Mouse (Mus musculus) midbrain, embryonic 13.5 days (tissue): ENCODE data around the gene Cux1. TPM values are rescaled to one million over a fixed set of nuclear protein-coding genes. Genes with fewer than 3 reads are reported as not detected.

Experiments
- ATAC-seq: fragments of 200-750 bp; cut with Nextera tagmentation; 2 replicates; pipeline ENCODE4 v1.8.0; 2017; ENCODE audit warnings: mild to moderate bottlenecking, moderate TSS enrichment, moderate library complexity
- H3K27ac ChIP-seq: fragments of 300-500 bp; sonication (generic); 2 replicates; pipeline ENCODE4 v1.5.1; 2015; ENCODE audit warnings: inconsistent platforms, mild to moderate bottlenecking, moderate library complexity
- H3K27me3 ChIP-seq: fragments of 300-500 bp; sonication (generic); 2 replicates; pipeline ENCODE4 v1.6.1; 2015; ENCODE audit warnings: mild to moderate bottlenecking, inconsistent platforms
- H3K36me3 ChIP-seq: fragments of 300-500 bp; sonication (generic); 2 replicates; pipeline ENCODE4 v1.6.1; 2015; ENCODE audit warnings: mild to moderate bottlenecking, inconsistent platforms
- H3K4me1 ChIP-seq: fragments of 300-500 bp; sonication (generic); replicated peaks from 2 replicates; pipeline ENCODE4 v1.6.1; 2015; ENCODE audit warnings: inconsistent platforms
- H3K4me2 ChIP-seq: fragments of 300-500 bp; sonication (generic); replicated peaks from 2 replicates; pipeline ENCODE4 v1.6.1; 2015; ENCODE audit warnings: moderate library complexity, mild to moderate bottlenecking, inconsistent platforms
- H3K4me3 ChIP-seq: fragments of 300-500 bp; sonication (generic); replicated peaks from 2 replicates; pipeline ENCODE4 v1.5.1; 2015; ENCODE audit warnings: mild to moderate bottlenecking, inconsistent platforms
- H3K9ac ChIP-seq: fragments of 300-500 bp; sonication (generic); replicated peaks from 2 replicates; pipeline ENCODE4 v1.6.1; 2015; ENCODE audit warnings: mild to moderate bottlenecking, inconsistent platforms
- H3K9me3 ChIP-seq: fragments of 300-500 bp; sonication (generic); 2 replicates; pipeline ENCODE4 v1.6.1; 2016; ENCODE audit warnings: mild to moderate bottlenecking, inconsistent platforms
- WGBS: fragments of 180-500 bp; shearing (Covaris S2); methylation state at CpG from one replicate; pipeline ENCODE4 v1.1.7; 2015; 5-methylcytosine and 5-hydroxymethylcytosine counted together
- polyA plus RNA-seq: library from polyadenylated mRNA; unstranded; fragments of >200 nt; fragmentation: Nextera tagmentation; extraction: Ambion mirVana; gene quantifications from 2 replicates; pipeline ENCODE4 v1.2.1, GENCODE M21; 2015

Gene Cux1
- polyA plus RNA-seq, 1 experiment from 2014 or later, result 126 TPM

DNA sequence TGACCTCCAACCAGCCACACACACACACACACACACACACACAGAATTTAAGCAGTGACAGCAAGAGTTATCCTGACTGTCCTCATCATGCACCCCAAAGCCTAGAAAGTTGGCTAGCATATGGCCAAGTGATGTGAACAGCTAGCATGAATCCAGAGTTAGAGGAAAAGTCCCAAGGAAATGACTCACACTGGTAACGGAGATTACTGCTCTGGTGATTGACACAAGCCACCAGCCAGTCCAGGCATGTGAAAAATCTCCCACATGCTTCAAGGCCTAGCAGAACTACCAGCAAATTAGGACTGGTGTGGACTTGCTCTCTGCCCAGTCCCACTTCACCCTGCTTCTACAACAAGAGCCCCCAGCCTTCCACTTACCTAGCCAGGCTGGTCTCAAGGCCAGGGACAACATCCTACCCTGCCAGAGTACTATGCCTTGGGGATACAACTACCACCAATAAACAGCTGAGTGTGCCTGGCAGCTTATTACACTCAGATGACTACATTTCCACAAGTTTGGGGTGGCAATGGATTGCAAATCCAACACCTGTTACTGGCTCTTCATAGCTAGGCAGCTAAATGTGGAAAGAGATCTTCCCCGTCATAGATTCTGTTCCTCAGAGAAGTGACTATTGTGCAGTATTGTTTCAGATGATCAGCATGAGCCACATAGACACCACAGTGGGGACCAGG lies 35.5 kb downstream of the Cux1 start:
- no peak for ATAC-seq
- Histone ChIP-seq H3K4me1 (0 out of 2 replicates have a peak, but pooled peaks cover 8% of the 10 kb centered on the region), H3K36me3 (no peaks in the 10 kb centered on the region), H3K27me3 (no peaks in the 10 kb centered on the region), H3K4me3 (no peak overlapping the region), H3K4me2 (no peak overlapping the region), H3K9ac (no peak overlapping the region), H3K27ac (no peak overlapping the region), H3K9me3 (no peaks in the 10 kb centered on the region)
- 86% methylated on average over 2 of the region's 2 CpGs for WGBS

DNA sequence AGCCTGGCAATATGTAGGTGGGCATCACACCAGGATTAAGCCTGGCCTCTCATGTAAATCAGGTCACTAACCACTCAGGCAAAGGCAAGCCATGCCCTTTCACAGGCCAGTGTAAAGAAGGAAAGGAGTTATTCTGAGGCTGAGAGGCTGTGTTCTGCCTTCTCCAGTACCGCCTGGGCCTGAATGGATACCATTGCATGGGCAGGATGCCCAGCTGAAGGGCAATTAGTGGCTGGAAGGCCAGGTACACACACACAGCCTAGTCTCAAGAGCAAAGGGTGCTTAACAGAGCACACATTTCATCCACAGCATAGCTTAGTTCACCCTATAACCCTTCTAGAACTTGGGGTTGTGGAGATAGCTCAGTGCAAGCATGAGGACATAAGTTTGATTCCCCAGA lies 36.4 kb downstream of the Cux1 start:
- H3K4me1 ChIP-seq, result 0 out of 2 replicates have a peak, but pooled peaks cover under 1% of the 10 kb centered on the region
- no peaks in the 10 kb centered on the region for H3K9me3 ChIP-seq
- H3K27me3 ChIP-seq, result no peaks in the 10 kb centered on the region
- H3K36me3 ChIP-seq, result no peaks in the 10 kb centered on the region
- 86% methylated on average over 1 of the region's 1 CpGs for WGBS
- no peak for ATAC-seq
- H3K9ac ChIP-seq, result no peak overlapping the region
- no peak overlapping the region for H3K27ac ChIP-seq
- H3K4me3 ChIP-seq, result no peak overlapping the region
- no peak overlapping the region for H3K4me2 ChIP-seq

DNA sequence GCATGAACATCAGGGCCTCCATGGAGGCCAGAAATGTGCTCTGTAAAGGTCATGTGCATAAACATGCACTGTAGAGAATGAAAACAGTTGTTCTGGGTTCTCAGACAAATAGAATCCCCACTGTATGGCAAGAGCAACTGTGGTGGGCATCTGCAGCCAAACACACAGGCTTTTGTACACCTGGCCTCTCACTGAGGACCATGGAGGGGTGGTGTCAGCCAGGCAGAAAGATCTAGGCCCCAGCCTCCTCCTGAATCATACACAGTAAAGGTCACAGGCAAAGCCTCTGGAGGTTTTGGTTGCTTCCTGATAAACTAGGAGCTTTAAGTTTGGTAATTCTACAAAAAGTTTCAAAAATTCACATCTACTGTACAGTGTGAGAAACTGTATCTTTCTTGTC lies 38.1 kb downstream of the Cux1 start:
- ATAC-seq, result no peak
- H3K4me2 ChIP-seq, result no peak overlapping the region
- 0 out of 2 replicates have a peak, but pooled peaks cover under 1% of the 10 kb centered on the region for H3K4me1 ChIP-seq
- H3K9ac ChIP-seq, result no peak overlapping the region
- no peaks in the 10 kb centered on the region for H3K9me3 ChIP-seq
- no peak overlapping the region for H3K4me3 ChIP-seq
- no peak overlapping the region for H3K27ac ChIP-seq
- no peaks in the 10 kb centered on the region for H3K27me3 ChIP-seq
- no peaks in the 10 kb centered on the region for H3K36me3 ChIP-seq

DNA sequence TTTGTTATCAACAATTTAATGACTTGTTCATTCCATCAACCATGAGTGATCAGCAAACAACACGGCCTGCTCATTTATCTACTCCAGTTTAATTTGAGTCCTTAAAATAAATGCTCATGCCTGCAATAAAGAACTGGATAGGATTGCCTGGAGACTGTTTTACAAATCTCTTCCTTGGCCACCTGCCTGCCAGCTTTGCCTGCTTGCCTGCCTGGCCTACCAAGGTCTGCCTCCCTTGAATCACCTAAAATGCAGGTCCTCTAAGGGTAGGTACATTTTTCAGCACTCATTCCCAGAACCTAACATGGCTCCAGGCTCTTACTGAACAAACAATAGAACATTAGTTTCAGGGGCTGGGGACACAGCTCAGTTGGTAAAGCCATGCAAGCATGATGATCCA lies 39.4 kb downstream of the Cux1 start:
- ATAC-seq, result no peak
- Histone ChIP-seq H3K9ac (no peak overlapping the region), H3K9me3 (no peaks in the 10 kb centered on the region), H3K4me1 (peaks cover 13% of the 10 kb centered on the region), H3K4me3 (no peak overlapping the region), H3K27ac (no peak overlapping the region), H3K36me3 (no peaks in the 10 kb centered on the region), H3K27me3 (no peaks in the 10 kb centered on the region), H3K4me2 (no peak overlapping the region)
- WGBS, result 97% methylated on average over 1 of the region's 1 CpGs

DNA sequence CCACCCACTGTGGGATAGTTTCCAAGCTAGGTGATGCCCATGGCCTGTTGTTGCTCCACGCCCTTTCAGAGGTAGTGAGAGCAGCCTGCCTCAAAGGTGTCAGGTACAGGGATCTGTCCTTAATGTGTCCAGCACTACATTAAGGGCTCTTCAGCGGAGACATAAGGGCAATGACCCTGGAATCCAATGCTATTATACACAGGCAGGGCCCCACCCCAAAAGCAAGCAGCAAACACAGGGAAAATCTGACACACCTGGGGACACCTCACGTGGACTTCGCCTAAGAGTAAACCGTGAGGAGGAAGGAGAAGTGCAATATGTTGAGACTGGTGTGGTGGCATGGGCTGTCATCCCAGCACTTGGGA lies 40.8 kb downstream of the Cux1 start:
- Histone ChIP-seq H3K9ac (no peak overlapping the region), H3K4me1 (peaks cover 18% of the 10 kb centered on the region), H3K9me3 (no peaks in the 10 kb centered on the region), H3K27me3 (no peaks in the 10 kb centered on the region), H3K4me3 (no peak overlapping the region), H3K27ac (no peak overlapping the region), H3K36me3 (no peaks in the 10 kb centered on the region), H3K4me2 (no peak overlapping the region)
- ATAC-seq, result no peak
- 90% methylated on average over 5 of the region's 5 CpGs for WGBS

DNA sequence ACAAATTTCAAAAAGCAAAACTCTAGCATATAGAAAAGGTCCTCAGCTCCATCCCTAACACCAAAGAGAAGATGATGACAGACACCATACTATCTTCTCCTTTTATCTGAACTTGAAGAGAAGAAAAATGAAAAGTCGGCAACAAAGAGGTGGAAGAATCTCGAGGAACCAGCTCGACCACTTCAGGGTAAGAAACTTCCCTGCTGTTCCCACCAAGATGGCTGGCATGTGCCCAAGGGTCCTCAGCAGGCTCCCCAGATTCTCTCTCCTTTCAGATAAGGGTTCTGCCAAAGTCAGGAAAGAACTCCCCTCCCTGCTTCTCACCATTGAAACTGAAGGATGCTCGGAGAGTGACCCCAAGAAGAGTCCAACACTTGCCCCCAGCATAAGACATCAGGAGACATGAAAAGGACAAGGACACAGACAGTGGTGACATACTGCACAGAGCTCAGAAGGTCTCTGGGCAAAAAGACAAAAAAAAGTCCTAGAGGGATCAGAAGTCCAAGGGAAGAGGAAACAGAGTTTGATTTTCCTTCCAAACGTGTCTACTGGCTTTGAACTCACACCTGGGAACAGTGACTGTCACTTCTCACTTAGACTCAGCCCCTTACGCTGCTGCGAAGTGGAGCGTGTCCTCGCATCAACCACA lies 41.3 kb downstream of the Cux1 start:
- WGBS, result 87% methylated on average over 9 of the region's 9 CpGs
- H3K27ac ChIP-seq, result no peak overlapping the region
- no peak overlapping the region for H3K9ac ChIP-seq
- ATAC-seq, result no peak
- no peaks in the 10 kb centered on the region for H3K27me3 ChIP-seq
- H3K9me3 ChIP-seq, result no peaks in the 10 kb centered on the region
- H3K4me1 ChIP-seq, result peaks cover 18% of the 10 kb centered on the region
- no peak overlapping the region for H3K4me3 ChIP-seq
- H3K36me3 ChIP-seq, result no peaks in the 10 kb centered on the region
- no peak overlapping the region for H3K4me2 ChIP-seq

DNA sequence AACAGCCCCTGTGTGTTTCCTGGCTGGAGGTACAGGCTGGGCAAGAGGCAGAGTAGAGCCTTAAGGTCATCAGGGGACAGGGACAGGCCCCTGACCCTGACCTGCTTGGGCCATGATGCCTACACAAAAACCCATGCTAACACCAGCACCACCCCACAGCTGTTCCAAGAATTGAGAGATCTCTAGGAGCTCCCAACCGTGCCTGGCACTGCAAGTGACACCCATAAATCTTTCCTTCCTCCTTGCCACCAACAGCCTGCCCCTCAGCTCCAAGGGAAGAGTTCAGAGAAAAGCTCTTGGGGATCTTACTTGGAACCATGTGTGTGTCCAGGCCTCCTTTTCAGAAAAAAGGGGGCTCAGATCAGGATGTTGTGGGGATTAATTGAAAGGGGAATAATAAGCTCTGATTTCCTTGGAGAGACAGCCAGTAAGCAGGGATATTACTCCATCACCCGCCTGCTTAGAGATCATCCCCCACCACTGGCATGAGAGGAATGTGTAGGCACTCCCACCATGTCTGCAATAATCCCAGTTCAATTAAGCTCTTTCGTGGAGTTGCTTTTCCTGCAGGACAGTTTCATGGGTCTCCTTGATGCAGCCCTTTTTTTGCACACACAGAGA lies 44.3 kb downstream of the Cux1 start:
- no peak overlapping the region for H3K9ac ChIP-seq
- H3K4me1 ChIP-seq, result peaks cover 18% of the 10 kb centered on the region
- ATAC-seq, result no peak
- WGBS, result 22% methylated on average over 3 of the region's 3 CpGs
- H3K27me3 ChIP-seq, result no peaks in the 10 kb centered on the region
- H3K9me3 ChIP-seq, result no peaks in the 10 kb centered on the region
- no peak overlapping the region for H3K4me2 ChIP-seq
- no peak overlapping the region for H3K4me3 ChIP-seq
- peak overlapping the region; percentile 7; the same call in 1 of the 2 replicates for H3K27ac ChIP-seq
- no peaks in the 10 kb centered on the region for H3K36me3 ChIP-seq

DNA sequence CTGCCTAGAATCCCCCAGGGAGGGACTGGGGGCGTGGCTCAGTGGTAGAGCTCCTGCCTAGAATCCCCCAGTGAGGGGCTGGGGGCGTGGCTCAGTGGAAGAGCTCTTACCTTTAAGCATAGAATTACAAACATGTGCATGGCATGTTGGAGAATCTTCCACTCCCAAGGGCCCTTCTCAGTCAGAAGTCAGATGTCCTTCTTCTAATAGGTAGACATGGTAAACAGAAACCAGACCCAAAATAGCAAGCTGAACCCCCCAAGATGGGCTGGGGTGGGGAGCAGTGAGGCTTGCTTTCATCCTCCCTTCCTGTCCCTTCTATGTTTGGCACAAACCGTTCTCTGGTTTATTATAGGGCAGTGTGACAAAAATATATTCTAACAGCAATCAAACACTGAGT lies 45.6 kb downstream of the Cux1 start:
- WGBS, result 95% methylated on average over 3 of the region's 3 CpGs
- H3K4me1 ChIP-seq, result peaks cover 25% of the 10 kb centered on the region
- H3K9ac ChIP-seq, result no peak overlapping the region

DNA sequence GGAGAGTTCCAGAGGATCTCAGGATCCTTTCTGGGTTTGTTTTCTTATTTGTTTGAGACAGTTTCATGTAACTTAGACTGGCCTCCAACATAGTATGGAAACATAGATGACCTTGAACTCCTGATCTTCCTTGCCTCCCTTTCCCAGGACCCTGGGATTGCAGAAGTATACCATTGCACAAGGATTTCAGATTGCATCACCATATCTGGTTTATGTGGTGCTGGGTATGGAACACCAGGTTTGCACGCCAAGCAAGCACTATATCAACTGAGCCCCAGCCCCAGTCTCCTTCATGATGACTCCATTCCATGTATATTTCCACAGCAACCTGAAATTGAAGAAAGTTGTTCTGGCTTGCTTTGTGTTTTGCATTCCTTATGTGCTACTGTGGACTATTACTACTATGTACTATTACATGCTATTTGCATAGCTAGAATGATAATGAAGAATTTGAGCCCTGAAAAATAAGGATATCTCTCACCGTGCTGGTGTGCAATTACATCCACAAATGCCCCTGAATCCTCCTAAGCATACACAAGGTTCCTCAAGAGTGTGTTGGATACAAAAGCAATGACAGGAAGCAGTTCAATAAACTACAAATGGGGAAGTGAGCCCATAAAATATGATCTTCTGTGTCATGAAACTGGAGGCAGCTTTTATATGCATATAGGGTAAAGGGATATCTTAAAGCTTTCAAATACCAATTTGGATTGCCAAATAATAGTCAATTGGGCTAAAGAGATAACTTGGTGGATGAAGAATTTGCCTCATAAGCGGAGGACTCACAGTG lies 48.4 kb downstream of the Cux1 start:
- H3K9me3 ChIP-seq, result no peaks in the 10 kb centered on the region
- H3K27ac ChIP-seq, result no peak overlapping the region
- H3K36me3 ChIP-seq, result no peaks in the 10 kb centered on the region
- WGBS, result 93% methylated on average over 3 of the region's 3 CpGs
- H3K4me3 ChIP-seq, result no peak overlapping the region
- no peak overlapping the region for H3K4me2 ChIP-seq
- H3K4me1 ChIP-seq, result peaks cover 27% of the 10 kb centered on the region
- no peak for ATAC-seq
- H3K9ac ChIP-seq, result no peak overlapping the region
- H3K27me3 ChIP-seq, result no peaks in the 10 kb centered on the region

More for the DNA sequence above, 45.6 kb downstream of the Cux1 start:
- Histone ChIP-seq H3K27me3 (no peaks in the 10 kb centered on the region), H3K27ac (no peak overlapping the region), H3K4me2 (no peak overlapping the region), H3K9me3 (no peaks in the 10 kb centered on the region), H3K36me3 (no peaks in the 10 kb centered on the region), H3K4me3 (no peak overlapping the region)
- ATAC-seq, result no peak

DNA sequence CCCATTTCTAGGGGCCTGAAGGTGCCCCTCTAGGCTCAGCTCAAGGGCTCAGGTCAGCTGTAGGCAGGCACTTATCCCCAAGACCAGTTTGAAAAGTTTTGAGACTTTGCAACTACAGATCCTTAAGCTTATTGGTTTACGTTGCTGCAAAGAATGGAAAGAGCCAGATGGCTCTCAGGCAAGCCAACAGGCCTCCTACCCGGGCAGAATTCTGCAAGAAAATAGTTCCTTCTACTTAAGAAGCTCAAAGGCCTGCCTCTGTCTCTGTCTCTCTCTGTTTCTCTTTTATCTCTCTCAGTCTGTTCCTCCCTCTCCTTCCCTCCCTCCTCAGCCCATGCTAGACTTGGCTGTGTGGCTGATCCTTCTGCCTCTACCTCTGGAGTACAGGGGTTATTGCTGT lies 49.8 kb downstream of the Cux1 start:
- no peak for ATAC-seq
- H3K4me3 ChIP-seq, result no peak overlapping the region
- H3K4me1 ChIP-seq, result peaks cover 16% of the 10 kb centered on the region
- no peak overlapping the region; the same call in 1 of the 2 replicates for H3K9ac ChIP-seq
- H3K27ac ChIP-seq, result no peak overlapping the region
- H3K4me2 ChIP-seq, result no peak overlapping the region
- 47% methylated on average over 2 of the region's 2 CpGs for WGBS
- H3K9me3 ChIP-seq, result no peaks in the 10 kb centered on the region
- no peaks in the 10 kb centered on the region for H3K36me3 ChIP-seq
- no peaks in the 10 kb centered on the region for H3K27me3 ChIP-seq

DNA sequence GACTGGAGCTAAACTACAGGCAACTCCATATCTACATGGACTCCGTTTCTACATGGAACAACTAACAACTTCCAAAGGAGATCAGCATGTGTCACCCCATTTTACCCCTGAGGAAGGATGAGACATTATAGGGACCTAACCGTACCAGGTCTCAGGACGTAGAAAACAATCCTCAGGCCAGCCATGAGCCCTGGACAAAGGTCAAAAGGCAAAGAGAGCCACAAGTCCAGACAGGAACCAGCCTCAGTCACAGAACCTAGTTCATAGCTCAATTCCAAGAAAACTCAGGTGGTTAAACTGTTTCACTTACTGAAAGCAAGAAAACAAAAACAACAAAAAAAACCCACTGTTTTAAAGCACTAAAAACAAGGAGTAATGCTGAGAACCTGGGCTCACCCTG lies 50.7 kb downstream of the Cux1 start:
- Histone ChIP-seq H3K9me3 (no peaks in the 10 kb centered on the region), H3K9ac (no peak overlapping the region)
- 88% methylated on average over 3 of the region's 3 CpGs for WGBS

More for the DNA sequence above, 50.7 kb downstream of the Cux1 start:
- Histone ChIP-seq H3K27ac (no peak overlapping the region), H3K27me3 (no peaks in the 10 kb centered on the region), H3K4me3 (no peak overlapping the region), H3K4me2 (no peak overlapping the region), H3K4me1 (peaks cover 15% of the 10 kb centered on the region), H3K36me3 (no peaks in the 10 kb centered on the region)
- ATAC-seq, result no peak
